Mouse (Mus musculus) lung, postnatal 25 days (tissue): ENCODE data around the gene Tbk1.

ENCODE experiments used
- DNase-seq: peaks from one replicate; pipeline ENCODE4 v3.0.0; 2022; ENCODE audit warnings: low spot score

Gene Tbk1

GRCm38 (mm10) chr10:121534995-121535394, 51.6 kb downstream of the Tbk1 start:
- DNase-seq, result no peak

GRCm38 (mm10) chr10:121533137-121533872, 53.3 kb downstream of the Tbk1 start:
- DNase-seq, result peak; percentile 56

GRCm38 (mm10) chr10:121531541-121531940, 55.0 kb downstream of the Tbk1 start:
- no peak for DNase-seq

- DNase-seq, result no peak
Observed at GRCm38 (mm10) chr10:121530365-121531003, 56.1 kb downstream of the Tbk1 start.

- DNase-seq, result no peak
Observed at GRCm38 (mm10) chr10:121529261-121529660, 57.3 kb downstream of the Tbk1 start.

- DNase-seq, result no peak
Observed at GRCm38 (mm10) chr10:121528470-121528869, 58.1 kb downstream of the Tbk1 start.

- DNase-seq, result no peak
Observed at GRCm38 (mm10) chr10:121527114-121527513, 59.5 kb downstream of the Tbk1 start.

GRCm38 (mm10) chr10:121520923-121521585, 65.5 kb downstream of the Tbk1 start:
- DNase-seq, result no peak

- no peak for DNase-seq
Observed at GRCm38 (mm10) chr10:121519710-121520109, 66.9 kb downstream of the Tbk1 start.

GRCm38 (mm10) chr10:121516008-121516600, 70.5 kb downstream of the Tbk1 start:
- peak; percentile 88 for DNase-seq

GRCm38 (mm10) chr10:121509751-121510643, 76.6 kb downstream of the Tbk1 start:
- DNase-seq, result no peak

GRCm38 (mm10) chr10:121507755-121508544, 78.6 kb downstream of the Tbk1 start:
- no peak for DNase-seq

- DNase-seq, result peak; percentile 76
Observed at GRCm38 (mm10) chr10:121506731-121507583, 79.6 kb downstream of the Tbk1 start.

GRCm38 (mm10) chr10:121505929-121506328, 80.7 kb downstream of the Tbk1 start:
- no peak for DNase-seq

GRCm38 (mm10) chr10:121504973-121505911, 81.3 kb downstream of the Tbk1 start:
- DNase-seq, result peak; percentile 88

GRCm38 (mm10) chr10:121501160-121501559, 85.4 kb downstream of the Tbk1 start:
- no peak for DNase-seq

GRCm38 (mm10) chr10:121500034-121500433, 86.6 kb downstream of the Tbk1 start:
- DNase-seq, result peak; percentile 71

GRCm38 (mm10) chr10:121499063-121499462, 87.5 kb downstream of the Tbk1 start:
- no peak for DNase-seq

GRCm38 (mm10) chr10:121498481-121498904, 88.1 kb downstream of the Tbk1 start:
- peak; percentile 84 for DNase-seq
